Comparison of ENCODE assay signal across 14 mouse cellular contexts in genomic region chr12:71767896-71768295, GRCm38 (mm10).
A peak's percentile ranks its signal among the peaks of the same experiment; 100 is the strongest.
DNase-seq lines count a peak whose midpoint lies in the region; ATAC-seq and TF ChIP-seq lines count a peak whose summit lies in the region.
"Had no signal": no experiment of that assay in that cellular context is flagged by ENCODE, and none has a peak within 500 bp of the region (broad histone marks: within the 10 kb centered on the region; RNA-seq: fewer than 3 reads in every experiment).

No protein-coding gene starts in this region.

- H3K4me1 ChIP-seq in kidney, postnatal 0 days (replicated peaks; ENCODE audit: insufficient read depth, low read length) = no peaks in the 10 kb centered on the region
- H3K4me1 ChIP-seq in MEL (ENCODE audit: control insufficient read depth in 1 of 2, insufficient read depth in 2 of 2, low read length in 2 of 2) = no peaks in the 10 kb centered on the region

- H3K4me2 ChIP-seq in kidney, postnatal 0 days (ENCODE audit: low read length) = no peak overlapping the region

- no peaks in the 10 kb centered on the region for H3K27me3 ChIP-seq in kidney, postnatal 0 days (ENCODE audit: insufficient read depth, low read length)
- H3K27me3 ChIP-seq in MEL (ENCODE audit: control insufficient read depth in 1 of 2, insufficient read depth in 2 of 2, low read length in 2 of 2) = no peaks in the 10 kb centered on the region; a peak in 1 of 4 replicates
- H3K27me3 ChIP-seq: heart, embryonic 15.5 days; liver, embryonic 12.5 days; neural tube, embryonic 15.5 days had no signal

- no peak overlapping the region for H3K4me3 ChIP-seq in kidney, postnatal 0 days (replicated peaks; ENCODE audit: low read depth, low read length)
- no peak overlapping the region for H3K4me3 ChIP-seq in MEL (ENCODE audit: control insufficient read depth in 1 of 2, insufficient read depth in 1 of 2, low read depth in 2 of 2, low read length in 2 of 2)

- H3K9me3 ChIP-seq in kidney, postnatal 0 days (replicated peaks; ENCODE audit: low read length) = no peaks in the 10 kb centered on the region
- H3K9me3 ChIP-seq in MEL (replicated peaks; ENCODE audit: insufficient read depth, low read length) = no peaks in the 10 kb centered on the region
- H3K9me3 ChIP-seq: heart, embryonic 15.5 days; limb, embryonic 13.5 days; liver, embryonic 12.5 days; midbrain, embryonic 10.5 days; neural tube, embryonic 15.5 days had no signal

- no peaks in the 10 kb centered on the region for H3K36me3 ChIP-seq in kidney, postnatal 0 days (ENCODE audit: insufficient read depth, low read length)
- H3K36me3 ChIP-seq in MEL (ENCODE audit: control insufficient read depth in 1 of 2, insufficient read depth in 2 of 2, low read length in 2 of 2) = no peaks in the 10 kb centered on the region
- H3K36me3 ChIP-seq: heart, embryonic 15.5 days; limb, embryonic 13.5 days; liver, embryonic 12.5 days; midbrain, embryonic 10.5 days; neural tube, embryonic 15.5 days had no signal

- no peak for TF ChIP-seq RAD21 in MEL (IDR thresholded peaks at IDR 0.05; ENCODE audit: low read depth, low read length)

- H3K79me2 ChIP-seq in MEL (ENCODE audit: control insufficient read depth, insufficient read depth, low read length, poor library complexity) = no peaks in the 10 kb centered on the region

- TF ChIP-seq CTCF in kidney, postnatal 0 days (IDR thresholded peaks at IDR 0.05; ENCODE audit: low read depth) = no peak
- TF ChIP-seq CTCF in MEL (IDR thresholded peaks at IDR 0.05 in 2 of 3, conservative IDR thresholded peaks at IDR 0.05 in 1 of 3; ENCODE audit: control insufficient read depth in 1 of 3, insufficient read depth in 1 of 3, low read depth in 2 of 3, low read length in 3 of 3, poor library complexity in 1 of 3, severe bottlenecking in 1 of 3) = no peak

- WGBS in kidney, postnatal 0 days = 40% methylated on average over 3 of the region's 3 CpGs

- DNase-seq in adrenal gland, postnatal 14 days = peak; percentile 38
- DNase-seq in adrenal gland, postnatal 25 days = no peak
- DNase-seq in kidney, postnatal 0 days (ENCODE audit: low spot score) = no peak
- no peak for DNase-seq in kidney, adult 18-20 months
- DNase-seq in MEL (ENCODE audit: low read depth, low spot score) = peak; percentile 8
- DNase-seq in layer of hippocampus, adult 8-10 months (ENCODE audit: low spot score in 2 of 2) = no peak

- H3K9ac ChIP-seq in kidney, postnatal 0 days (ENCODE audit: low read depth, low read length) = no peak overlapping the region
- H3K9ac ChIP-seq in MEL (ENCODE audit: control insufficient read depth, low read depth, low read length, poor library complexity, severe bottlenecking) = no peak overlapping the region
- H3K9ac ChIP-seq: hindbrain, embryonic 14.5 days; liver, embryonic 12.5 days; neural tube, embryonic 15.5 days had no signal

- TF ChIP-seq EP300 in MEL (IDR thresholded peaks at IDR 0.05; ENCODE audit: low read depth in 1 of 2, low read length in 2 of 2) = no peak

- H3K27ac ChIP-seq in kidney, postnatal 0 days = no peak overlapping the region
- no peak overlapping the region for H3K27ac ChIP-seq in MEL (ENCODE audit: control insufficient read depth, low read depth, low read length)
- H3K27ac ChIP-seq: heart, embryonic 15.5 days; hindbrain, embryonic 14.5 days; limb, embryonic 13.5 days; liver, embryonic 12.5 days; midbrain, embryonic 10.5 days; neural tube, embryonic 15.5 days had no signal

- no peak for TF ChIP-seq POLR2A in MEL (IDR thresholded peaks at IDR 0.05; ENCODE audit: control insufficient read depth in 1 of 2, insufficient read depth in 1 of 2, low read depth in 1 of 2, low read length in 2 of 2, poor library complexity in 1 of 2)

- 0 out of 2 replicates have a peak, but pooled peaks have one; percentile 45 for ATAC-seq in kidney, postnatal 0 days (replicated peaks; ENCODE audit: low FRiP score, low read depth)
- peak; percentile 44 for ATAC-seq in megakaryocyte progenitor cell, adult 5-6 weeks (replicated peaks; ENCODE audit: poor library complexity)
- ATAC-seq: liver, embryonic 12.5 days; Patski had no signal

TF ChIP-seq in MEL, 35 proteins besides CTCF, POLR2A, EP300 and RAD21:
- TF ChIP-seq NRF1 (IDR thresholded peaks at IDR 0.05; ENCODE audit: insufficient read depth, low read depth, low read length, poor library complexity, severe bottlenecking) (no peak), MXI1 (IDR thresholded peaks at IDR 0.05; ENCODE audit: low read depth, low read length) (no peak), HCFC1 (IDR thresholded peaks at IDR 0.05; ENCODE audit: low read depth, low read length) (no peak), E2F4 (IDR thresholded peaks at IDR 0.05; ENCODE audit: borderline replicate concordance, low read depth, low read length) (no peak), SIN3A (IDR thresholded peaks at IDR 0.05; ENCODE audit: low read length) (no peak), MYB (IDR thresholded peaks at IDR 0.05; ENCODE audit: low read depth, low read length) (no peak), BHLHE40 (IDR thresholded peaks at IDR 0.05; ENCODE audit: borderline replicate concordance, low read depth, low read length) (no peak), UBTF (IDR thresholded peaks at IDR 0.05; ENCODE audit: borderline replicate concordance, insufficient read depth, low read depth, low read length) (no peak)

Comparison
In these comparisons a context has a peak if more than half of its experiments do, and no peak if none do; other contexts are left out.
1. DNase-seq: peak in adrenal gland, postnatal 14 days (single experiment) and MEL (single experiment); none in adrenal gland, postnatal 25 days (single experiment), kidney, postnatal 0 days (single experiment), kidney, adult 18-20 months (single experiment) and layer of hippocampus, adult 8-10 months (0 of 2).